Mouse (Mus musculus) limb, embryonic 14.5 days (tissue): ENCODE data around the gene Crabp2. TPM values are rescaled to one million over a fixed set of nuclear protein-coding genes. Genes with fewer than 3 reads are reported as not detected.

Source experiments
- ATAC-seq: fragments of 200-750 bp; cut with Nextera tagmentation; 2 replicates; pipeline ENCODE4 v1.8.0; 2017; ENCODE audit warnings: low read depth, moderate number of reproducible peaks, moderate TSS enrichment; ENCODE audit not compliant: low FRiP score
- DNase-seq: peaks from one replicate; pipeline ENCODE4 v3.0.0-alpha.2; 2015; ENCODE audit warnings: low spot score
- H3K27ac ChIP-seq: fragments of 300-500 bp; sonication (generic); replicated peaks from 2 replicates; pipeline ENCODE4 v1.5.1; 2014; ENCODE audit warnings: low read depth, mild to moderate bottlenecking, low read length, moderate library complexity, mixed read lengths
- H3K27me3 ChIP-seq: fragments of 300-500 bp; sonication (generic); 2 replicates; pipeline ENCODE4 v1.6.1; 2014; ENCODE audit warnings: low read length, mixed read lengths; ENCODE audit not compliant: control insufficient read depth, insufficient read depth
- H3K36me3 ChIP-seq: fragments of 300-500 bp; sonication (generic); 2 replicates; pipeline ENCODE4 v1.6.1; 2014; ENCODE audit warnings: mild to moderate bottlenecking, low read length, moderate library complexity, mixed read lengths; ENCODE audit not compliant: control insufficient read depth, insufficient read depth
- H3K4me1 ChIP-seq: fragments of 300-500 bp; sonication (generic); 2 replicates; pipeline ENCODE4 v1.6.1; 2014; ENCODE audit warnings: antibody characterized with exemption, low read length, mixed read lengths; ENCODE audit not compliant: control insufficient read depth, insufficient read depth
- H3K4me2 ChIP-seq: fragments of 300-500 bp; sonication (generic); replicated peaks from 2 replicates; pipeline ENCODE4 v1.6.1; 2014; ENCODE audit warnings: low read depth, mild to moderate bottlenecking, low read length, moderate library complexity; ENCODE audit not compliant: severe bottlenecking
- H3K4me3 ChIP-seq: fragments of 300-500 bp; sonication (generic); replicated peaks from 2 replicates; pipeline ENCODE4 v1.5.1; 2014; ENCODE audit warnings: low read length
- H3K9ac ChIP-seq: fragments of 300-500 bp; sonication (generic); 2 replicates; pipeline ENCODE4 v1.6.1; 2014; ENCODE audit warnings: mild to moderate bottlenecking, low read depth, low read length, moderate library complexity; ENCODE audit not compliant: severe bottlenecking
- H3K9me3 ChIP-seq: fragments of 300-500 bp; sonication (generic); 2 replicates; pipeline ENCODE4 v1.6.1; 2016; ENCODE audit warnings: low read length; ENCODE audit not compliant: control insufficient read depth
- POLR2A ChIP-seq: fragments of 200-500 bp; IDR thresholded peaks from 2 replicates; pipeline ENCODE4 v1.8.0; 2012; ENCODE audit warnings: inconsistent platforms, mild to moderate bottlenecking, moderate library complexity, borderline replicate concordance; ENCODE audit not compliant: insufficient read depth, insufficient read length; ENCODE audit errors: extremely low read depth
- WGBS: fragments of 180-500 bp; shearing (Covaris S2); extraction: QIAGEN DNeasy Blood & Tissue Kit; methylation state at CpG from one replicate; pipeline ENCODE4 v1.1.7; 2014; 5-methylcytosine and 5-hydroxymethylcytosine counted together
- polyA plus RNA-seq, 2 experiments: library from polyadenylated mRNA; depleted of rRNA in 1 of 2; stranded (reverse) in 1 of 2; unstranded in 1 of 2; fragments of >200 nt; fragmentation: Nextera tagmentation in 1 of 2; extraction: Ambion mirVana in 1 of 2; gene quantifications; 2 replicates each; pipeline versions ENCODE4 v1.2.1 to v1.2.3; 2012 to 2014

Gene Crabp2
- polyA plus RNA-seq, 2 experiments: 192 to 267 TPM

- TF ChIP-seq POLR2A: no peak
- Histone ChIP-seq H3K9ac (peak overlapping the region; percentile 67), H3K9me3 (no peaks in the 10 kb centered on the region), H3K4me3 (peak overlapping the region; percentile 57), H3K4me2 (peak overlapping the region; percentile 76), H3K36me3 (peaks cover 27% of the 10 kb centered on the region), H3K27ac (peak overlapping the region; percentile 88), H3K27me3 (no peaks in the 10 kb centered on the region), H3K4me1 (peaks cover 73% of the 10 kb centered on the region)
- peak; percentile 77 for DNase-seq
- WGBS: 5% methylated on average over 16 of the region's 16 CpGs
- 0 out of 2 replicates have a peak, but pooled peaks have one; percentile 15 for ATAC-seq
Observed at GRCm38 (mm10) chr3:87949266-87949954, 944 bp downstream of the Crabp2 start.

- peaks cover 31% of the 10 kb centered on the region for H3K36me3 ChIP-seq
- H3K9me3 ChIP-seq: no peaks in the 10 kb centered on the region
- H3K4me2 ChIP-seq: peak overlapping the region; percentile 76
- H3K4me3 ChIP-seq: peak overlapping the region; percentile 57
- no peaks in the 10 kb centered on the region for H3K27me3 ChIP-seq
- no peak for TF ChIP-seq POLR2A
- peak overlapping the region; percentile 67 for H3K9ac ChIP-seq
- peak overlapping the region; percentile 88 for H3K27ac ChIP-seq
- WGBS: 3% methylated on average over 13 of the region's 13 CpGs
- ATAC-seq (no peak), DNase-seq (no peak)
- H3K4me1 ChIP-seq: peaks cover 66% of the 10 kb centered on the region
Observed at GRCm38 (mm10) chr3:87949955-87950515, 1.6 kb downstream of the Crabp2 start.

- no peak for DNase-seq
- H3K4me2 ChIP-seq: peak overlapping the region; percentile 76
- ATAC-seq: no peak
- peak overlapping the region; percentile 72 for H3K27ac ChIP-seq
- 29% methylated on average over 12 of the region's 12 CpGs for WGBS
- H3K9ac ChIP-seq: peak overlapping the region; percentile 44
- H3K4me3 ChIP-seq: peak overlapping the region; percentile 57
- no peaks in the 10 kb centered on the region for H3K9me3 ChIP-seq
- TF ChIP-seq POLR2A: no peak
- H3K4me1 ChIP-seq: peaks cover 47% of the 10 kb centered on the region
- no peaks in the 10 kb centered on the region for H3K27me3 ChIP-seq
- H3K36me3 ChIP-seq: peaks cover 31% of the 10 kb centered on the region
Observed at GRCm38 (mm10) chr3:87951946-87952345, 3.5 kb downstream of the Crabp2 start.

DNA sequence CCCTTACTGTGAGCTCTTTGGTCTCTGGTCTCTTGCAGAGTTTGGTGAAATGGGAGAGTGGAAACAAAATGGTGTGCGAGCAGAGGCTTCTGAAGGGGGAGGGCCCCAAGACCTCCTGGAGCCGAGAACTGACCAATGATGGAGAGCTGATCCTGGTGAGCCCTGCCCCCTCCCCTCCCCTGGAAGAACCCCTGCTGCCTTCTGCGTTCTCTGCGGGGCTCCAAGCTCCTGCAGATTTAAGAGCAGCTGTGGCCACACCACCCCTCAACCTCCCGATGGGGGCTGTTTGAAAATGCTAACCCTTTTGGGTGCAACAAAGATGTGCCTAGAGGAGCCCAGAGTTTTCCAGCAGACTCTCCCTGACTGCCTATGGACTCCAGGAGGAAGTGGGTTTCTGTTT, 4.0 kb downstream of the Crabp2 start:
- H3K9me3 ChIP-seq: no peaks in the 10 kb centered on the region
- DNase-seq (peak; percentile 78), ATAC-seq (peak; percentile 58)
- H3K4me2 ChIP-seq: peak overlapping the region; percentile 76
- TF ChIP-seq POLR2A: no peak
- peak overlapping the region; percentile 72 for H3K27ac ChIP-seq
- peak overlapping the region; percentile 57 for H3K4me3 ChIP-seq
- peaks cover 31% of the 10 kb centered on the region for H3K36me3 ChIP-seq
- WGBS: 11% methylated on average over 4 of the region's 5 CpGs
- H3K27me3 ChIP-seq: no peaks in the 10 kb centered on the region
- peaks cover 42% of the 10 kb centered on the region for H3K4me1 ChIP-seq
- peak overlapping the region; percentile 44; the same call in 1 of the 2 replicates for H3K9ac ChIP-seq

DNA sequence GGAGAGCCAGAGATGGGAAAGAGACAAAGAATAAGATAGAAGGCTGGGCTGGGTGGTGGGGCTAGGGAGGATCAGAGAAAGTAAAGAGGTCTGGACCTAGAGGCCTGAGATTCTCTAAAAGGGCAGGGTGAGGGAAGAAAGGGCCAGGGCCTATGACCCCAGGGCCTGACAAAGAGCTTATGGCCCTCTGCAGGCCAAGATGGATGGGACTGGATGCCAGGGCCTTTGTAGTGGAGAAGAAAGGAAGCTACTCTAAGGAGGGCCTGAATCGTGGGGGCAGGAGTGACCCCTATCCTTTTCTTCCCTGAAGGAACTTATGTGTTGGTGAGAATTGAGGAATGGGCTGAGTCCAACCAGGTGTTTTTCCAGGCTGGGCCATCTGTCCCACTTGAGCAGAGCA, 9.6 kb downstream of the Crabp2 start:
- peaks cover 20% of the 10 kb centered on the region for H3K36me3 ChIP-seq
- no peak overlapping the region for H3K4me3 ChIP-seq
- no peaks in the 10 kb centered on the region for H3K9me3 ChIP-seq
- peak overlapping the region; percentile 43; the same call in 1 of the 2 replicates for H3K27ac ChIP-seq
- no peak overlapping the region for H3K4me2 ChIP-seq
- 14% methylated on average over 1 of the region's 1 CpGs for WGBS
- no peaks in the 10 kb centered on the region for H3K27me3 ChIP-seq
- TF ChIP-seq POLR2A: no peak
- H3K9ac ChIP-seq: no peak overlapping the region
- peaks cover 29% of the 10 kb centered on the region for H3K4me1 ChIP-seq
- DNase-seq (no peak), ATAC-seq (no peak)
